Mouse (Mus musculus): ENCODE data around the gene Ssr2. TPM values are rescaled to one million over a fixed set of nuclear protein-coding genes. Genes with fewer than 3 reads are reported as not detected.

Gene Ssr2
- polyA plus RNA-seq, 1 experiment: 351 TPM

DNA sequence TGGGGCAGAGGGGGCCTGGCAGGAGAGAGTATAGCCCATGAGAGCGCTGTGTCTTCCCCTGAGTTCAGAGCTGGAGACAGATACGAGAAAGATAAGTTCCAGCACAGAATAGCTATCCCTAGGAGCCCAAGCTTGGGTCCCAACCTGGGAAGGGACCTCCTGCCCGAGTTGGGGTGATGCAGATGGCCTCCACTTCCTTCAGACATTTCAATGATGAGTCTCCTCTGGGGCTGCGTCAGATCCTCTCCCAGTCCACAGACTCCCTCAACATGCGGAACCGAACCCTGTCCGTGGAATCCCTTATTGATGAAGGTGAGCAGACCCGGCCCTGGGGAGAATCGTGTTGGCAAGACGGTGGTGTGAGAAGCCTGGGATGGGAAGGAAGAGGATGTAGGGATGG, 57.4 kb downstream of the Ssr2 start:
- TF ChIP-seq FOSL1 (IDR thresholded peaks at IDR 0.05; ENCODE audit: insufficient read depth, low read length, poor library complexity, severe bottlenecking) (no peak), MYOD1 (IDR thresholded peaks at IDR 0.05; ENCODE audit: control insufficient read depth, insufficient read length, low read depth) (no peak), MAX (IDR thresholded peaks at IDR 0.05) (no peak), USF1 (IDR thresholded peaks at IDR 0.05; ENCODE audit: low read depth) (no peak), MYOG (IDR thresholded peaks at IDR 0.05; ENCODE audit: control insufficient read depth, extremely low read depth, insufficient read length) (no peak), CEBPB (IDR thresholded peaks at IDR 0.05; ENCODE audit: low read depth) (no peak)
- H3K79me3 ChIP-seq (ENCODE audit: low read depth): peaks cover 34% of the 10 kb centered on the region
- no peak overlapping the region for H3K4me3 ChIP-seq (ENCODE audit: insufficient read depth, poor library complexity, severe bottlenecking)
- H3K27me3 ChIP-seq (ENCODE audit: control insufficient read depth, insufficient read depth, insufficient read length): no peaks in the 10 kb centered on the region
- peaks cover 83% of the 10 kb centered on the region for H3K36me3 ChIP-seq (ENCODE audit: control insufficient read depth, insufficient read depth)
- H3K79me2 ChIP-seq (ENCODE audit: control insufficient read depth, insufficient read depth): peaks cover 55% of the 10 kb centered on the region
- H3ac ChIP-seq (ENCODE audit: control insufficient read depth, insufficient read length, low read depth): no peak overlapping the region

DNA sequence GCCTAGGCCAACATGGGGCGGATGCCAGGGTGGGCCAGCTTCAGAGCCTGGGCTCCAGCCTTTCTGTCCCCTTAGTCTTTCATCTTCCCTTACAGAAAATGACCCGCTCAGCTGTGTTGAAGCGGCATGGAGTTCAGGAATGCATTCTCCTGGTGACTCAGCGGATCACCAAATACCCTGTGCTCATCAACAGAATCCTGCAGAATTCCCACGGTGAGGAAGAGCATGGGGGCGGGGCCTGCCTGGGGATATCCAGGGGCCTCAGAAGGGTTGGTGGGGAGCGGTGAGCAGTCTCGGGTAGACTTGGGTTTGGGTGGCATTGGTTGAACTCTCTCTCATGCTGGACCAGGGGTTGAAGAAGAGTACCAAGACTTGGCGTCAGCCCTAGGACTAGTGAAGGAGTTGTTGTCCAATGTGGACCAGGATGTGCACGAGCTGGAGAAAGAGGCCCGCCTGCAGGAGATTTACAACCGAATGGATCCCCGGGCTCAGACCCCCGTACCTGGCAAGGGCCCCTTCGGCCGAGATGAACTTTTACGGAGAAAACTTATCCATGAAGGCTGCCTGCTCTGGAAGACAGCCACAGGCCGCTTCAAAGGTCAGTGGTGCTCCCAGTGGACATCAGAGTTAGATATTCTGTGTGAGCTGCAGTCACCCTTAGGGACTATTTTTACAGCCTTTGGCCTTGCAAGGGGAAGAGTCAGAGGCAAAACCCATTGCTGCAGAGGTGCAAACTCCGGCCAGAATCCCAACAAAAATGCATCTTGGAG, 60.0 kb downstream of the Ssr2 start:
- Histone ChIP-seq H3K4me3 (ENCODE audit: insufficient read depth, poor library complexity, severe bottlenecking) (no peak overlapping the region), H3ac (ENCODE audit: control insufficient read depth, insufficient read length, low read depth) (no peak overlapping the region), H3K79me3 (ENCODE audit: low read depth) (peaks cover 18% of the 10 kb centered on the region), H3K36me3 (ENCODE audit: control insufficient read depth, insufficient read depth) (peaks cover 96% of the 10 kb centered on the region), H3K79me2 (ENCODE audit: control insufficient read depth, insufficient read depth) (peaks cover 29% of the 10 kb centered on the region), H3K27me3 (ENCODE audit: control insufficient read depth, insufficient read depth, insufficient read length) (no peaks in the 10 kb centered on the region)
- TF ChIP-seq MYOD1 (IDR thresholded peaks at IDR 0.05; ENCODE audit: control insufficient read depth, insufficient read length, low read depth): peak; percentile 4
- TF ChIP-seq CTCF (IDR thresholded peaks at IDR 0.05; ENCODE audit: control insufficient read depth, insufficient read depth, insufficient read length): no peak
- TF ChIP-seq USF1 (IDR thresholded peaks at IDR 0.05; ENCODE audit: low read depth): no peak
- TF ChIP-seq MAX (IDR thresholded peaks at IDR 0.05): no peak
- no peak for TF ChIP-seq CEBPB (IDR thresholded peaks at IDR 0.05; ENCODE audit: low read depth)
- TF ChIP-seq FOSL1 (IDR thresholded peaks at IDR 0.05; ENCODE audit: insufficient read depth, low read length, poor library complexity, severe bottlenecking): no peak

DNA sequence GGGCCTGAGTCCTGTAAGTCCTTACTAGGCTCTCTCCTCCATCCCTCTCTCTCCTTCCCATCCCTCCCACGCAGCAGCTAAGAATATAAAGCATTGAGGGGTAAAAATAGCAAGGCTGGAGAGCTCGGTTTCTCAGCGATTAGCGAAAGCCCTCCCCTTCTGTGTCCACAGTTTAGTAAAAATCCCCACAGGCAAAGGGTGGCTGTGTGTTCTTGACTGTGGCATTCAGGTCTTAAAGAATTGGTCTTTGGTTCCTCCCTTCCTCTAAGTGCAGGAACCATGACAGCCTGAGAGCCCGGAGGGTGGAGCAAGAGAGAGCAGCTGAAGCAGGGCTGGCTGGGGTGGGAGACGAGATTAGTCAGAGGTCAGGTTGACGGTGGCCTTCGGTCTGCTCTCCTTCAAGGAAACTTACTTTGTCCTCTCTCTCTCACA, 60.9 kb downstream of the Ssr2 start:
- H3K79me3 ChIP-seq (ENCODE audit: low read depth): peaks cover 13% of the 10 kb centered on the region
- H3K27me3 ChIP-seq (ENCODE audit: control insufficient read depth, insufficient read depth, insufficient read length): no peaks in the 10 kb centered on the region
- peaks cover 20% of the 10 kb centered on the region for H3K79me2 ChIP-seq (ENCODE audit: control insufficient read depth, insufficient read depth)
- TF ChIP-seq USF1 (IDR thresholded peaks at IDR 0.05; ENCODE audit: low read depth) (no peak), MYOG (IDR thresholded peaks at IDR 0.05; ENCODE audit: control insufficient read depth, extremely low read depth, insufficient read length) (no peak), CEBPB (IDR thresholded peaks at IDR 0.05; ENCODE audit: low read depth) (no peak), CTCF (IDR thresholded peaks at IDR 0.05; ENCODE audit: control insufficient read depth, insufficient read depth, insufficient read length) (no peak), MYOD1 (IDR thresholded peaks at IDR 0.05; ENCODE audit: control insufficient read depth, insufficient read length, low read depth) (no peak), FOSL1 (IDR thresholded peaks at IDR 0.05; ENCODE audit: insufficient read depth, low read length, poor library complexity, severe bottlenecking) (no peak)
- no peak overlapping the region for H3ac ChIP-seq (ENCODE audit: control insufficient read depth, insufficient read length, low read depth)
- peaks cover 96% of the 10 kb centered on the region for H3K36me3 ChIP-seq (ENCODE audit: control insufficient read depth, insufficient read depth)
- H3K4me3 ChIP-seq (ENCODE audit: insufficient read depth, poor library complexity, severe bottlenecking): no peak overlapping the region

DNA sequence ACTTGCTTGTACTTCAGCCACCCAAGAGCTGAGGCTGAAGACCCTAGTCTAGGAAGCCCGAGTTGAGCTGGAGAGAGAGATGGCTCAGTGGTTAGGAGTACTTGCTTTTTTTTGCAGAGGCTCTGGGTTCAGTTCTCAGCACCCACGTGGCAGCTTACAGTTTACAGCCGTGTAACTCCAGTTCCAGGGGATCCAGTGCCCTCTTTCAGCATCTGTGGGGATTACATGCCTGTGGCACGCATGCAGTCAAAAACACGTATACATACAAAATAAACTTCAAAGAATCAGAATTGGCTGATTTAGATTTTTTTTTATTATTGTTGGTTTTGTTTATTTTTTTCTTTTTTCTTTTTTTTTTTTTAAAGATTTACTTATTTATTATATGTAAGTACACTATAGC, 61.5 kb downstream of the Ssr2 start:
- no peak for TF ChIP-seq FOSL1 (IDR thresholded peaks at IDR 0.05; ENCODE audit: insufficient read depth, low read length, poor library complexity, severe bottlenecking)
- no peak for TF ChIP-seq MYOD1 (IDR thresholded peaks at IDR 0.05; ENCODE audit: control insufficient read depth, insufficient read length, low read depth)
- TF ChIP-seq MAX (IDR thresholded peaks at IDR 0.05): no peak
- TF ChIP-seq CTCF (IDR thresholded peaks at IDR 0.05; ENCODE audit: control insufficient read depth, insufficient read depth, insufficient read length): no peak
- TF ChIP-seq MYOG (IDR thresholded peaks at IDR 0.05; ENCODE audit: control insufficient read depth, extremely low read depth, insufficient read length): no peak
- no peak for TF ChIP-seq CEBPB (IDR thresholded peaks at IDR 0.05; ENCODE audit: low read depth)
- no peak for TF ChIP-seq USF1 (IDR thresholded peaks at IDR 0.05; ENCODE audit: low read depth)
- Histone ChIP-seq H3K4me3 (ENCODE audit: insufficient read depth, poor library complexity, severe bottlenecking) (no peak overlapping the region), H3K79me2 (ENCODE audit: control insufficient read depth, insufficient read depth) (peaks cover 14% of the 10 kb centered on the region), H3K79me3 (ENCODE audit: low read depth) (peaks cover 11% of the 10 kb centered on the region), H3K36me3 (ENCODE audit: control insufficient read depth, insufficient read depth) (peaks cover 96% of the 10 kb centered on the region), H3K27me3 (ENCODE audit: control insufficient read depth, insufficient read depth, insufficient read length) (no peaks in the 10 kb centered on the region), H3ac (ENCODE audit: control insufficient read depth, insufficient read length, low read depth) (no peak overlapping the region)

Small RNA genes within 50 kb of the gene (microRNA-seq; reads per million reads assigned to microRNA genes)
- gene Mir1905 (ENCODE audit: borderline microRNAs expressed): not detected

Other genes starting within 250 kb of the Ssr2 start
- gene Tmem79, start 239.7 kb upstream of the Ssr2 start, polyA plus RNA-seq (2012; fragmentation: generic; extraction: Trizol): 2.1 TPM
- gene Smg5, start 239.6 kb upstream of the Ssr2 start, polyA plus RNA-seq (2012; fragmentation: generic; extraction: Trizol): 84.5 TPM
- 0.02 TPM for gene Paqr6, start 211.3 kb upstream of the Ssr2 start, polyA plus RNA-seq (2012; fragmentation: generic; extraction: Trizol)
- gene Bglap3, start 203.1 kb upstream of the Ssr2 start, polyA plus RNA-seq (2012; fragmentation: generic; extraction: Trizol): 0.51 TPM
- gene Bglap2, start 197.2 kb upstream of the Ssr2 start, polyA plus RNA-seq (2012; fragmentation: generic; extraction: Trizol): 4.6 TPM
- gene Bglap, start 191.4 kb upstream of the Ssr2 start, polyA plus RNA-seq (2012; fragmentation: generic; extraction: Trizol): 1.6 TPM
- gene Pmf1, start 165.5 kb upstream of the Ssr2 start, polyA plus RNA-seq (2012; fragmentation: generic; extraction: Trizol): 117 TPM
- gene Slc25a44, start 150.7 kb upstream of the Ssr2 start, polyA plus RNA-seq (2012; fragmentation: generic; extraction: Trizol): 18.5 TPM
- 0.69 TPM for gene Sema4a, start 114.7 kb upstream of the Ssr2 start, polyA plus RNA-seq (2012; fragmentation: generic; extraction: Trizol)
- gene Lmna, start 65.9 kb upstream of the Ssr2 start, polyA plus RNA-seq (2012; fragmentation: generic; extraction: Trizol): 1,441 TPM
- gene Mex3a, start 43.5 kb upstream of the Ssr2 start, polyA plus RNA-seq (2012; fragmentation: generic; extraction: Trizol): 14.9 TPM
- 0.07 TPM for gene Rab25, start 27.6 kb upstream of the Ssr2 start, polyA plus RNA-seq (2012; fragmentation: generic; extraction: Trizol)
- 136 TPM for gene Lamtor2, start 22.8 kb upstream of the Ssr2 start, polyA plus RNA-seq (2012; fragmentation: generic; extraction: Trizol)
- gene Ubqln4, start 22.1 kb upstream of the Ssr2 start, polyA plus RNA-seq (2012; fragmentation: generic; extraction: Trizol): 55.9 TPM
- gene Arhgef2, start 30.1 kb downstream of the Ssr2 start, polyA plus RNA-seq (2012; fragmentation: generic; extraction: Trizol): 88.3 TPM
- 0.05 TPM for gene Rxfp4, start 77.3 kb downstream of the Ssr2 start, polyA plus RNA-seq (2012; fragmentation: generic; extraction: Trizol)
- 14.4 TPM for gene Khdc4, start 109.9 kb downstream of the Ssr2 start, polyA plus RNA-seq (2012; fragmentation: generic; extraction: Trizol)
- gene Rit1, start 141.0 kb downstream of the Ssr2 start, polyA plus RNA-seq (2012; fragmentation: generic; extraction: Trizol): 42.5 TPM
- gene Syt11, start 199.3 kb downstream of the Ssr2 start, polyA plus RNA-seq (2012; fragmentation: generic; extraction: Trizol): 6.1 TPM